Mouse (Mus musculus): ENCODE data around the gene Nav3. TPM values are rescaled to one million over a fixed set of nuclear protein-coding genes. Genes with fewer than 3 reads are reported as not detected.
"Not testable (repeated sequence)": the region's sequence is repeated elsewhere in the genome, so short reads cannot be mapped to it uniquely, and the experiment has no call there.

Nav3 gene
- polyA plus RNA-seq, 1 experiment from 2014 or later, result 27.5 TPM

GRCm38 (mm10) chr10:110429052-110429451, 27.0 kb downstream of the Nav3 start:
- no peaks in the 10 kb centered on the region for H3K9me3 ChIP-seq
- 0 out of 2 replicates have a peak, but pooled peaks have one; percentile 38 for ATAC-seq (ENCODE audit: low read depth)
- H3K4me2 ChIP-seq, result no peak overlapping the region
- peaks cover 25% of the 10 kb centered on the region for H3K4me1 ChIP-seq (replicated peaks)
- H3K9ac ChIP-seq, result 0 out of 2 replicates have a peak overlapping the region, but pooled peaks have one; percentile 8
- H3K36me3 ChIP-seq, result peaks cover 9% of the 10 kb centered on the region
- peak overlapping the region; percentile 49; the same call in 1 of the 2 replicates for H3K27ac ChIP-seq (replicated peaks)
- H3K27me3 ChIP-seq, result no peaks in the 10 kb centered on the region
- 45% methylated on average over 2 of the region's 2 CpGs for WGBS
- no peak overlapping the region for H3K4me3 ChIP-seq

GRCm38 (mm10) chr10:110421533-110421932, 34.5 kb downstream of the Nav3 start:
- WGBS, result 77% methylated on average over 5 of the region's 5 CpGs
- peaks cover 9% of the 10 kb centered on the region for H3K36me3 ChIP-seq
- no peak for ATAC-seq (ENCODE audit: low read depth)

GRCm38 (mm10) chr10:110417003-110417402, 39.0 kb downstream of the Nav3 start:
- Histone ChIP-seq H3K4me3 (no peak overlapping the region), H3K4me1 (replicated peaks) (peaks cover 54% of the 10 kb centered on the region), H3K4me2 (0 out of 2 replicates have a peak overlapping the region, but pooled peaks have one; percentile 5), H3K27ac (replicated peaks) (peak overlapping the region; percentile 54), H3K36me3 (no peaks in the 10 kb centered on the region), H3K9ac (no peak overlapping the region), H3K27me3 (no peaks in the 10 kb centered on the region), H3K9me3 (no peaks in the 10 kb centered on the region)
- peak; percentile 37; the same call in 1 of the 2 replicates for ATAC-seq (ENCODE audit: low read depth)
- 43% methylated on average over 5 of the region's 5 CpGs for WGBS

More at GRCm38 (mm10) chr10:110421533-110421932, 34.5 kb downstream of the Nav3 start:
- H3K27ac ChIP-seq (replicated peaks), result 0 out of 2 replicates have a peak overlapping the region, but pooled peaks have one; percentile 15
- no peaks in the 10 kb centered on the region for H3K27me3 ChIP-seq
- H3K9me3 ChIP-seq, result no peaks in the 10 kb centered on the region
- H3K4me3 ChIP-seq, result no peak overlapping the region
- no peak overlapping the region for H3K9ac ChIP-seq
- no peak overlapping the region for H3K4me2 ChIP-seq
- H3K4me1 ChIP-seq (replicated peaks), result peaks cover 39% of the 10 kb centered on the region

- 43% methylated on average over 3 of the region's 3 CpGs for WGBS
- Histone ChIP-seq H3K36me3 (no peaks in the 10 kb centered on the region), H3K27ac (replicated peaks) (0 out of 2 replicates have a peak overlapping the region, but pooled peaks have one; percentile 14), H3K4me3 (no peak overlapping the region), H3K9me3 (no peaks in the 10 kb centered on the region), H3K9ac (no peak overlapping the region), H3K27me3 (no peaks in the 10 kb centered on the region), H3K4me2 (no peak overlapping the region), H3K4me1 (replicated peaks) (peaks cover 47% of the 10 kb centered on the region)
- no peak; the same call in 1 of the 2 replicates for ATAC-seq (ENCODE audit: low read depth)
These were observed 40.4 kb downstream of the Nav3 start for GRCm38 (mm10) chr10:110415624-110416023.

- Histone ChIP-seq H3K27me3 (no peaks in the 10 kb centered on the region), H3K36me3 (no peaks in the 10 kb centered on the region), H3K4me2 (no peak overlapping the region), H3K9ac (no peak overlapping the region), H3K9me3 (no peaks in the 10 kb centered on the region), H3K27ac (replicated peaks) (no peak overlapping the region), H3K4me1 (replicated peaks) (peaks cover 33% of the 10 kb centered on the region), H3K4me3 (no peak overlapping the region)
- ATAC-seq (ENCODE audit: low read depth), result no peak
- WGBS, result 71% methylated on average over 11 of the region's 11 CpGs
These were observed 42.6 kb downstream of the Nav3 start for GRCm38 (mm10) chr10:110413281-110413897.

GRCm38 (mm10) chr10:110402950-110403349, 53.1 kb downstream of the Nav3 start:
- H3K4me1 ChIP-seq (replicated peaks), result no peaks in the 10 kb centered on the region
- no peak overlapping the region for H3K4me2 ChIP-seq
- ATAC-seq (ENCODE audit: low read depth), result no peak
- WGBS, result 93% methylated on average over 2 of the region's 2 CpGs
- no peak overlapping the region for H3K27ac ChIP-seq (replicated peaks)
- H3K9me3 ChIP-seq, result no peaks in the 10 kb centered on the region
- no peaks in the 10 kb centered on the region for H3K36me3 ChIP-seq
- no peak overlapping the region for H3K9ac ChIP-seq
- no peak overlapping the region for H3K4me3 ChIP-seq
- no peaks in the 10 kb centered on the region for H3K27me3 ChIP-seq

- Histone ChIP-seq H3K27ac (replicated peaks) (no peak overlapping the region), H3K9me3 (no peaks in the 10 kb centered on the region), H3K36me3 (no peaks in the 10 kb centered on the region), H3K4me2 (no peak overlapping the region), H3K9ac (no peak overlapping the region), H3K4me3 (no peak overlapping the region), H3K4me1 (replicated peaks) (no peaks in the 10 kb centered on the region), H3K27me3 (no peaks in the 10 kb centered on the region)
- 83% methylated on average over 6 of the region's 6 CpGs for WGBS
- ATAC-seq (ENCODE audit: low read depth), result no peak
These were observed 55.4 kb downstream of the Nav3 start for GRCm38 (mm10) chr10:110400642-110401041.

- H3K36me3 ChIP-seq, result no peaks in the 10 kb centered on the region
- H3K27me3 ChIP-seq, result no peaks in the 10 kb centered on the region
- H3K9ac ChIP-seq, result no peak overlapping the region
- no peak overlapping the region for H3K27ac ChIP-seq (replicated peaks)
- no peak overlapping the region for H3K4me3 ChIP-seq
- H3K9me3 ChIP-seq, result no peaks in the 10 kb centered on the region
- H3K4me2 ChIP-seq, result no peak overlapping the region
- 93% methylated on average over 3 of the region's 3 CpGs for WGBS
- 0 out of 2 replicates have a peak, but pooled peaks cover 4% of the 10 kb centered on the region for H3K4me1 ChIP-seq (replicated peaks)
- ATAC-seq (ENCODE audit: low read depth), result no peak
These were observed 57.4 kb downstream of the Nav3 start for GRCm38 (mm10) chr10:110398643-110399042.

- 88% methylated on average over 6 of the region's 6 CpGs for WGBS
- H3K4me3 ChIP-seq, result no peak overlapping the region
- no peak for ATAC-seq (ENCODE audit: low read depth)
These were observed 69.4 kb downstream of the Nav3 start for GRCm38 (mm10) chr10:110386476-110387197.

GRCm38 (mm10) chr10:110383506-110384229, 72.3 kb downstream of the Nav3 start:
- H3K27ac ChIP-seq (replicated peaks), result peak overlapping the region; percentile 71
- H3K36me3 ChIP-seq; H3K4me1 ChIP-seq (replicated peaks); H3K27me3 ChIP-seq; H3K9ac ChIP-seq; H3K4me2 ChIP-seq; H3K4me3 ChIP-seq; H3K9me3 ChIP-seq: not testable (repeated sequence)
- peak; percentile 80 for ATAC-seq (ENCODE audit: low read depth)
- 56% methylated on average over 5 of the region's 5 CpGs for WGBS

More at GRCm38 (mm10) chr10:110386476-110387197, 69.4 kb downstream of the Nav3 start:
- Histone ChIP-seq H3K9me3 (no peaks in the 10 kb centered on the region), H3K36me3 (no peaks in the 10 kb centered on the region), H3K4me1 (replicated peaks) (peaks cover 16% of the 10 kb centered on the region; the same call in 1 of the 2 replicates), H3K9ac (no peak overlapping the region), H3K4me2 (no peak overlapping the region), H3K27ac (replicated peaks) (no peak overlapping the region), H3K27me3 (no peaks in the 10 kb centered on the region)

- H3K27ac ChIP-seq (replicated peaks), result no peak overlapping the region
- no peaks in the 10 kb centered on the region for H3K36me3 ChIP-seq
- no peak for ATAC-seq (ENCODE audit: low read depth)
These were observed 75.2 kb downstream of the Nav3 start for GRCm38 (mm10) chr10:110380792-110381191.

More at GRCm38 (mm10) chr10:110380792-110381191, 75.2 kb downstream of the Nav3 start:
- Histone ChIP-seq H3K4me1 (replicated peaks) (peaks cover 6% of the 10 kb centered on the region; the same call in 1 of the 2 replicates), H3K4me2 (no peak overlapping the region), H3K4me3 (no peak overlapping the region), H3K9ac (no peak overlapping the region), H3K27me3 (no peaks in the 10 kb centered on the region), H3K9me3 (no peaks in the 10 kb centered on the region)
- WGBS, result 93% methylated on average over 2 of the region's 2 CpGs
